Mouse (Mus musculus) kidney, embryonic 15.5 days (tissue): ENCODE results near the gene Itgb2. TPM values are rescaled to one million over a fixed set of nuclear protein-coding genes. Genes with fewer than 3 reads are reported as not detected.
A peak's percentile ranks its signal among the peaks of the same experiment; 100 is the strongest.

Source experiments
- ATAC-seq: fragments of 200-750 bp; cut with Nextera tagmentation; replicated peaks from 2 replicates; pipeline ENCODE4 v1.8.0; 2017; ENCODE audit warnings: moderate TSS enrichment; ENCODE audit not compliant: low FRiP score
- H3K27ac ChIP-seq: fragments of 300-500 bp; sonication (generic); 2 replicates; pipeline ENCODE4 v1.5.1; 2015; ENCODE audit warnings: mild to moderate bottlenecking, inconsistent platforms
- H3K27me3 ChIP-seq: fragments of 300-500 bp; sonication (generic); 2 replicates; pipeline ENCODE4 v1.6.1; 2015; ENCODE audit warnings: inconsistent platforms
- H3K36me3 ChIP-seq: fragments of 300-500 bp; sonication (generic); 2 replicates; pipeline ENCODE4 v1.6.1; 2015; ENCODE audit warnings: inconsistent platforms
- H3K4me1 ChIP-seq: fragments of 300-500 bp; sonication (generic); 2 replicates; pipeline ENCODE4 v1.6.1; 2015; ENCODE audit warnings: inconsistent platforms
- H3K4me2 ChIP-seq: fragments of 300-500 bp; sonication (generic); 2 replicates; pipeline ENCODE4 v1.6.1; 2015; ENCODE audit warnings: moderate library complexity, mild to moderate bottlenecking, inconsistent platforms
- H3K4me3 ChIP-seq: fragments of 300-500 bp; sonication (generic); replicated peaks from 2 replicates; pipeline ENCODE4 v1.5.1; 2015; ENCODE audit warnings: mild to moderate bottlenecking, inconsistent platforms
- H3K9ac ChIP-seq: fragments of 300-500 bp; sonication (generic); 2 replicates; pipeline ENCODE4 v1.6.1; 2015; ENCODE audit warnings: mild to moderate bottlenecking, inconsistent platforms
- H3K9me3 ChIP-seq: fragments of 300-500 bp; sonication (generic); replicated peaks from 2 replicates; pipeline ENCODE4 v1.6.1; 2016; ENCODE audit warnings: inconsistent platforms
- WGBS: fragments of 180-500 bp; shearing (Covaris S2); methylation state at CpG from one replicate; pipeline ENCODE4 v1.1.7; 2015; ENCODE audit warnings: mixed read lengths; 5-methylcytosine and 5-hydroxymethylcytosine counted together
- polyA plus RNA-seq: library from polyadenylated mRNA; unstranded; fragments of >200 nt; fragmentation: Nextera tagmentation; extraction: Ambion mirVana; gene quantifications from 2 replicates; pipeline ENCODE4 v1.2.1, GENCODE M21; 2015

Itgb2 gene
- polyA plus RNA-seq, 1 experiment from 2014 or later = 2.3 TPM

DNA sequence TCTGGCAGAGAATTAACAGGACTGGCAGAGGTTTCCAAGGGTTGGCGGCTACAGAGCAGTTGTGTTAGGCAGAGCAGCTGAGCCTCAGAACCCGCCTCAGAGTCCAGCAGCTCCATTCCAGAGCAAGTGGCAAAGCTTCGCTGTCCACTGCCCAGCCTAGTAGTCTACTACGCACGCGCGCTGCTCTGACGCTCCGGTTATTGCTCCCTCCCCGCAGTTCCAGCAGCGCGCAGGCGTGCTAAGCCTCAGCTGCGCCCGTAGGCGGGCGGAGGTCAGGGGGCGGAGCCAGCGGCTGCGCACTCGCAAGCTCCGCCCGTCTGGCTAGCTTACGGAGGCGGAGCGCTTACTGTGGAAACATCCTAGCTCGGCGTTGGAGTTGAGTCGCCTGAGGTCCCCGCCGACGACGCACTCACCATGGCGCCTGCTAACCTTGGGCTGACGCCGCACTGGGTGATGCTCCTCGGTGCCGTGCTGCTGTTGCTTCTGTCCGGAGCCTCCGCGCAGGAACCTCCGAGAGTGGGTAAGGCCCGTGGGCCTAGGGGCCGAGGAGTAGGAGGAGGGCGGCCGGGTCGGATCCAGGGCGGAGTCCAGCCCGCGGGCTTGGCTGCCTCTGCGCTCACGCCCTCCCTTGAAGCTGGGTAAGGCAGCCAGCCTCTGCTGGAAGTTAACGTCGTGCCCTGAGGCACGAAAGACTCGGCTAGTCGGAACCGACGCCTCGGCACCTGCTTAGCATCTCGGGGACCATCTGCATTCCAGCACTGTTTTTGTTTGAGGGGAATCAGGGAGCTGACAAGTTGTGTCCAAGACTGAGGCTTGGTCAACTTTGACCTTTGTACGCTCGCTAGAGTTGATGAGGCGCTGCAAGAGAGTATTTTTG, 51.6 kb downstream of the Itgb2 start, which contains the start of gene Pttg1ip:
Gene Pttg1ip, plus strand, starts transcription at position 313 of the 877 bp plus-strand sequence.
- H3K27ac ChIP-seq = peak within 1 kb of the TSS; percentile 97
- H3K36me3 ChIP-seq = no peaks in the 10 kb centered on the region
- H3K4me3 ChIP-seq = peak within 1 kb of the TSS; percentile 82
- peak; percentile 96 for ATAC-seq
- peak within 1 kb of the TSS; percentile 90 for H3K9ac ChIP-seq
- H3K27me3 ChIP-seq = no peaks in the 10 kb centered on the region
- peak within 1 kb of the TSS; percentile 70 for H3K4me2 ChIP-seq
- H3K4me1 ChIP-seq = peaks cover 28% of the 10 kb centered on the region
- no peaks in the 10 kb centered on the region for H3K9me3 ChIP-seq
- WGBS = under 1% methylated on average over 64 of the region's 64 CpGs

DNA sequence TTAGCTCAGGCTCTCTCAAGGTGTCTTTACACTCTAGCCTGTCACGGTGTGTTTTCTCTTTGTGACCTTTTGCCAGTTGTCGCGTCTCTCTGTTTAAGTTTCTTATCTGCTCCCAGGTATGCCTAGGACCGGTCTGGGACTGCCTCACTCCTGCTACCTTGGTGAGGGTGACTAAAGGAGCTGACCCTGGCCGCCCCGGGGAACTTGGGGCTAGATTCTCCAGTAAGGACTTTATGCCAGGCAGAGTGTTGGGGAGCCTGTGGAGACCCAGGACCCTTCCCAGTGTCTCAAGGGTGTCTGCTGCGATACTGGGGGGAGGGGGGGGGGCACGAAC, 52.2 kb downstream of the Itgb2 start:
- WGBS = 6% methylated on average over 8 of the region's 8 CpGs
- Histone ChIP-seq H3K27me3 (no peaks in the 10 kb centered on the region), H3K4me1 (peaks cover 28% of the 10 kb centered on the region), H3K9me3 (no peaks in the 10 kb centered on the region), H3K9ac (peak overlapping the region; percentile 90), H3K4me3 (peak overlapping the region; percentile 82), H3K4me2 (peak overlapping the region; percentile 70), H3K27ac (peak overlapping the region; percentile 97), H3K36me3 (peaks cover 5% of the 10 kb centered on the region; the same call in 1 of the 2 replicates)
- peak; percentile 2 for ATAC-seq

- H3K27ac ChIP-seq = peak overlapping the region; percentile 59
- peaks cover 19% of the 10 kb centered on the region for H3K36me3 ChIP-seq
- 38% methylated on average over 10 of the region's 10 CpGs for WGBS
These were observed 53.9 kb downstream of the Itgb2 start for GRCm38 (mm10) chr10:77583795-77584422.

DNA sequence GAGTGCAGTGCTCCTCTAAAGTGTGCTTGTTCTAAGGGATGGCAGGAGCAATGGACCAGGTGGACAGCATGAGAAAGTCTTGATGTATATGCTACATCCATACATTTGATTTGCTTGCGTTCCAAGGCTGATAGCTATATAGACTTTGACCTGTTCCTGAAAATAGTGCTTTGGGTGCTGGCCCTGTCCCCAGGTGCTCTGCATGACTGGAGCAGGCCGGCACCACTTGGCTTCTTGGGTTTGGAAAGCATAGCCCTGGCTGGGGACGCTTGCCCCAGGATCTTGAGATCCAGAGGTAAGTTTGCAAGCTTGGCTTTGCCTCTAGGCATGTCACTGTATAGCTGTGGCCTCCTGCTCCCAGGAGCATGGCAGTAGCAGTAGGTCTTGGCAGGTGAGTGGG, 56.6 kb downstream of the Itgb2 start:
- no peak overlapping the region for H3K27ac ChIP-seq
- peaks cover 54% of the 10 kb centered on the region for H3K4me1 ChIP-seq
- no peak overlapping the region for H3K9ac ChIP-seq
- 96% methylated on average over 3 of the region's 3 CpGs for WGBS
- no peak for ATAC-seq
- H3K9me3 ChIP-seq = no peaks in the 10 kb centered on the region
- no peak overlapping the region for H3K4me2 ChIP-seq
- H3K27me3 ChIP-seq = no peaks in the 10 kb centered on the region
- peaks cover 37% of the 10 kb centered on the region for H3K36me3 ChIP-seq
- no peak overlapping the region for H3K4me3 ChIP-seq

More at GRCm38 (mm10) chr10:77583795-77584422, 53.9 kb downstream of the Itgb2 start:
- no peak for ATAC-seq
- Histone ChIP-seq H3K4me3 (no peak overlapping the region), H3K9ac (no peak overlapping the region), H3K4me1 (peaks cover 42% of the 10 kb centered on the region), H3K4me2 (peak overlapping the region; percentile 70), H3K27me3 (no peaks in the 10 kb centered on the region), H3K9me3 (no peaks in the 10 kb centered on the region)

- no peak overlapping the region for H3K4me2 ChIP-seq
- no peak overlapping the region for H3K4me3 ChIP-seq
- ATAC-seq = no peak
- peaks cover 54% of the 10 kb centered on the region for H3K4me1 ChIP-seq
- no peaks in the 10 kb centered on the region for H3K9me3 ChIP-seq
- WGBS = 82% methylated on average over 6 of the region's 6 CpGs
- H3K27me3 ChIP-seq = no peaks in the 10 kb centered on the region
- no peak overlapping the region for H3K9ac ChIP-seq
- peaks cover 43% of the 10 kb centered on the region for H3K36me3 ChIP-seq
- H3K27ac ChIP-seq = no peak overlapping the region
These were observed 57.2 kb downstream of the Itgb2 start for GRCm38 (mm10) chr10:77587091-77587775.

- Histone ChIP-seq H3K36me3 (peaks cover 51% of the 10 kb centered on the region), H3K27me3 (no peaks in the 10 kb centered on the region), H3K4me1 (peaks cover 46% of the 10 kb centered on the region), H3K4me3 (no peak overlapping the region), H3K9me3 (no peaks in the 10 kb centered on the region), H3K27ac (no peak overlapping the region), H3K4me2 (no peak overlapping the region), H3K9ac (no peak overlapping the region)
- WGBS = 91% methylated on average over 2 of the region's 2 CpGs
- no peak for ATAC-seq
These were observed 58.0 kb downstream of the Itgb2 start for GRCm38 (mm10) chr10:77588036-77588435.

GRCm38 (mm10) chr10:77589117-77589516, 59.1 kb downstream of the Itgb2 start:
- Histone ChIP-seq H3K4me1 (peaks cover 35% of the 10 kb centered on the region), H3K4me2 (no peak overlapping the region), H3K4me3 (no peak overlapping the region), H3K36me3 (peaks cover 62% of the 10 kb centered on the region), H3K27me3 (no peaks in the 10 kb centered on the region), H3K9ac (no peak overlapping the region), H3K9me3 (no peaks in the 10 kb centered on the region), H3K27ac (peak overlapping the region; percentile 65)
- ATAC-seq = no peak
- 78% methylated on average over 7 of the region's 7 CpGs for WGBS

DNA sequence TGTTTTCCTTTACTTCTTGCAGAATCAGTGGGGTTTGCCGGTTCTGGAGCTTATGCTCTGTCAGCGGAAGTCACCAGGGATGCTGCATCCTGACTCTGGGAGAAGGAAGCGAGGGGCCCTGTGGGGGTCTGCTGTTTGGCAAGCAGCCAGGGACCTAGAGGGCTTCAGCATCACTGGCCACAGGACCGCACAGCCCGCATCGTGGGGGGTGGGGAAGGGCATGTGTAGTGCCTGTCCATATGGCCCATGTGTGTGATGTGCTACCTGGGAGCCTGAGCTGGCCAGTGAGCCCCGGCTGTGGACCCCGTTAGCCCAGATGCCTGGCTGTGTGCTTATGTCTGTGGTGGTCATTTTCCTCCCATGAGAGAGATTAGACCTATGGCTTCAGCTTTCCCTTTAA, 59.7 kb downstream of the Itgb2 start:
- Histone ChIP-seq H3K4me3 (no peak overlapping the region), H3K4me2 (no peak overlapping the region), H3K27ac (0 out of 2 replicates have a peak overlapping the region, but pooled peaks have one; percentile 65), H3K9ac (no peak overlapping the region), H3K27me3 (no peaks in the 10 kb centered on the region), H3K4me1 (peaks cover 34% of the 10 kb centered on the region), H3K36me3 (peaks cover 69% of the 10 kb centered on the region), H3K9me3 (no peaks in the 10 kb centered on the region; the same call in 1 of the 2 replicates)
- ATAC-seq = no peak
- WGBS = 78% methylated on average over 8 of the region's 8 CpGs

GRCm38 (mm10) chr10:77590812-77591211, 60.8 kb downstream of the Itgb2 start:
- Histone ChIP-seq H3K9ac (no peak overlapping the region), H3K4me1 (peaks cover 34% of the 10 kb centered on the region), H3K36me3 (peaks cover 79% of the 10 kb centered on the region), H3K4me2 (no peak overlapping the region), H3K27ac (peak overlapping the region; percentile 7), H3K27me3 (no peaks in the 10 kb centered on the region), H3K4me3 (no peak overlapping the region), H3K9me3 (no peaks in the 10 kb centered on the region; the same call in 1 of the 2 replicates)
- peak; percentile 60 for ATAC-seq
- WGBS = 45% methylated on average over 6 of the region's 6 CpGs

DNA sequence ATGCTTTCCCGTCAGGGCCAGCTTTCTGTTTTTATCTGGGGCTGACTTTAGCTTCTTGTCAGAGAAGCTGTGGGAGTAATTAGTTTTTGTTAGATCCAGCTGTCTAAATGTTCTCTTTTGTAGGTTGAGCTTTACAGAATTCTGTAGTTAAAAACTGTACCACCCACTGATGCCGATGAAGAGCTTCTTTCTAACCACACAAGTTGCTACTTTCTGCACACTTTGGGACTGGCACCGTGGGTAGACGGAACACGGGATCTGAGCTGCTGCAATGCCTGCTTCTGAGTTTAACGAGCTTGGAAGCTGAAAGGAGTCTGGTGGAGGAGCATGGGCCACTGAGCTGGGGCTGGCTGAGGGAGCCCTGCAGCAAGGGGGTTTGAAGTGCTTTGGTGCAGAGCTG, 61.5 kb downstream of the Itgb2 start:
- H3K36me3 ChIP-seq = peaks cover 87% of the 10 kb centered on the region
- peak overlapping the region; percentile 52; the same call in 1 of the 2 replicates for H3K27ac ChIP-seq
- ATAC-seq = no peak
- H3K9me3 ChIP-seq = no peaks in the 10 kb centered on the region; the same call in 1 of the 2 replicates
- peaks cover 34% of the 10 kb centered on the region for H3K4me1 ChIP-seq
- no peaks in the 10 kb centered on the region for H3K27me3 ChIP-seq
- no peak overlapping the region for H3K9ac ChIP-seq
- no peak overlapping the region for H3K4me2 ChIP-seq
- 60% methylated on average over 6 of the region's 6 CpGs for WGBS
- no peak overlapping the region for H3K4me3 ChIP-seq

DNA sequence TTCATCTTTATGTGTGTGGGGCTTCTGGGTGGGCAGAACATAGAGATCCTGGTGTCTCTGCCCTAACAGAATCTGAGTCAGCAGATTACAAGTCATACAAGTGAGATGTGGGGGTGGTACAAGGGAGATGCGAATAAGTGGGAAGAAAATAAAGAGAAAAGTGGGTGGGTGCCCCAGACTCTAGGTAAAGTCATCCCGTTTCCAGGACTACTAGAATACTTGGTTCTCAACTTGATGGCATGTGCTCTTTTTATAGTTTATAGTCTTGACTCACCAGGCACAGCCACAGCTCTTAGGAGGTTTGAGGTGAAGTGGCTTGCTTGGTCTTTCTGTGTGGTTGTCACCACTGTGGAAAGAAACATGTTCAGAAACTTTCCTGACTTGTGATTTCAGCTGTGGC, 66.0 kb downstream of the Itgb2 start:
- H3K4me1 ChIP-seq = peaks cover under 1% of the 10 kb centered on the region; the same call in 1 of the 2 replicates
- H3K9me3 ChIP-seq = no peaks in the 10 kb centered on the region; the same call in 1 of the 2 replicates
- H3K27me3 ChIP-seq = no peaks in the 10 kb centered on the region
- no peak overlapping the region for H3K4me3 ChIP-seq
- no peak overlapping the region for H3K9ac ChIP-seq
- H3K27ac ChIP-seq = no peak overlapping the region
- no peak for ATAC-seq
- peaks cover 81% of the 10 kb centered on the region for H3K36me3 ChIP-seq
- 85% methylated on average over 2 of the region's 2 CpGs for WGBS
- H3K4me2 ChIP-seq = no peak overlapping the region

- Histone ChIP-seq H3K4me3 (no peak overlapping the region), H3K9ac (no peak overlapping the region), H3K4me1 (peaks cover 16% of the 10 kb centered on the region), H3K27ac (no peak overlapping the region), H3K9me3 (no peaks in the 10 kb centered on the region; the same call in none of the 2 replicates), H3K36me3 (peaks cover 16% of the 10 kb centered on the region), H3K4me2 (no peak overlapping the region), H3K27me3 (no peaks in the 10 kb centered on the region)
- 70% methylated on average over 4 of the region's 4 CpGs for WGBS
- no peak for ATAC-seq
These were observed 73.0 kb downstream of the Itgb2 start for GRCm38 (mm10) chr10:77603021-77603420.
